Mouse (Mus musculus) frontal cortex, postnatal 14 days (tissue): ENCODE measurements around the gene Jph3.

Experiments used
- DNase-seq, 2 experiments: peaks; one replicate each; pipeline ENCODE4 v3.0.0; 2022; ENCODE audit warnings: low spot score in 2 of 2

The Jph3 gene

GRCm38 (mm10) chr8:121788786-121789185, 59.4 kb downstream of the Jph3 start:
- DNase-seq, result no peak

DNA sequence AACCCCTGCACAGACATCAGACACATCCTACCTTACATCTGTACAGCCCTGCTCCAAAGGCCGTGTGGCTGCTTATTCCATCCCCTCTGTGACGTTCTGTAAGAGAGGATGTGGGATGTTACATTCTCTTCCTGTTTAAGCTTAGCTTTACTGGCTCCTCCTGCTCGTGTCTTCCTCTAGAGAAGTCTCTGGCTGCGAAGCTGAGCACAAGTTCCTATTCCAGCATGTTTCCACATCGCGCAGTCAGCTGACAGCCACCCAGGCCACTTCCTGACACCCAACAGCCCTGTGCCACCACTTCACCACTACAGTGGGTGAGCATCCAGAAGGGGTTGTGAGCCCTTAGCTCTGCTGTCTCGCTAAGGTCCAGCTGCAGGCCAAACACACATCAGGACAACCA, 62.7 kb downstream of the Jph3 start:
- no peak for DNase-seq

GRCm38 (mm10) chr8:121792627-121793026, 63.2 kb downstream of the Jph3 start:
- no peak for DNase-seq

- DNase-seq, result no peak
Observed at GRCm38 (mm10) chr8:121794151-121794550, 64.7 kb downstream of the Jph3 start.

DNA sequence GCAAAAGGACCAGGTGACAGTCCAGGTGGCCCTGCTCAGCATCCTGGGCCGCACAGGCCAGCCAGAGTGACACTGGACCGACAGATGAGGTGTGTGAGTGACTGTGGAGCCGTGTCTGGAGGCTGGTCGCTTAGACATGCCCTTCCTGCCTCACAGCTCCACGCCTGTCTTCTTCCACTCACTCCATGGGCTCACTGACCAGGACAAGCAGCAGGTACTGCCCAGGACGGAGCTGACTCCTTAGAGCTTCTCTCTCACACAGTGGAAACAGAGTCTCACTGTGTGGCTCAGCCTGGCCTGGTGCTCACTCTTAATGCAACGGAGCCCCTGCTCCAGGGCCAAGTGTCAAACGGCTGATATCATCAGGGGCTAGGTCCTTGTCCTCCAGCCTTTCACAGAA, 66.0 kb downstream of the Jph3 start:
- no peak for DNase-seq

DNA sequence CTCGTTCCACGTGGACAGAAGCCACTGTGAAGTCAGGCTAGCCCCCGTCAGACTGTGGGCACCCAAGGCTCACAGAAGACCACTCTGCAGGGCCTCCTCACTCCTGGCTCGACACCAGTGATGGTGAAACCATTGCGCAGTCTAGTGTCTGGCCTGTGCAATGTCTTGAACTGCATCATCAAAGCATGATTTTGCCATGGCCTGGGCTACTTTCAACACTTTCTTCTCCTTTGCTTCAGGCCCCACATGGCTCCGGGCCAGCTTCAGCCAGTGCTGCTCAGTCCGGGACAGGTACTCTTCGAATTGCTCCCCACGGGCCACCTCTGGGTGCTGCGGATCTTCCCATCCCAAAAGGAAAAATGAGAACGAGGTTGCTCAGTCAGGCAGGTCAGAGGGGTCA, 67.0 kb downstream of the Jph3 start:
- no peak for DNase-seq

GRCm38 (mm10) chr8:121798401-121798800, 69.0 kb downstream of the Jph3 start:
- DNase-seq, result no peak

- no peak for DNase-seq
Observed at GRCm38 (mm10) chr8:121804829-121805228, 75.4 kb downstream of the Jph3 start.

GRCm38 (mm10) chr8:121806126-121806525, 76.7 kb downstream of the Jph3 start:
- no peak for DNase-seq

DNA sequence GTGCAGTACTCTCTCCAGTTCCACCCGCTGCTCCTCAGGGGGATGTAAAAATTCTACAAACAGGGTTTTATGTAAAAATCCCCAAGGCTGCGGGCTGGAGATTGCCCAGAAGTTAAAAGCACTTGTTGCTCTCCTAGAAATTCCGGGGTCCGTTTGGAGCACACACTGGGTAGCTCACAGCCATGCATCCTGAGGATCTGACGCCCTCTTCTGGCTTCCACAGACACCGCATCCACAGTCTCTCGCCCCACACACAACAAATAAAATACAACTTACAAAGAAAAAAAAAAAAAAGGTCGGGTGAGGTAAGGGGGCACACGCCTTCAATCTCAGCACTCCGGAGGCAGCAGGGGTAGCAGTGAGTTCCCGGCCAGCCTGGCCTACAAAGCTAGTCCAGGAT, 78.6 kb downstream of the Jph3 start:
- DNase-seq, result no peak

GRCm38 (mm10) chr8:121809524-121810155, 80.2 kb downstream of the Jph3 start:
- DNase-seq, result no peak

DNA sequence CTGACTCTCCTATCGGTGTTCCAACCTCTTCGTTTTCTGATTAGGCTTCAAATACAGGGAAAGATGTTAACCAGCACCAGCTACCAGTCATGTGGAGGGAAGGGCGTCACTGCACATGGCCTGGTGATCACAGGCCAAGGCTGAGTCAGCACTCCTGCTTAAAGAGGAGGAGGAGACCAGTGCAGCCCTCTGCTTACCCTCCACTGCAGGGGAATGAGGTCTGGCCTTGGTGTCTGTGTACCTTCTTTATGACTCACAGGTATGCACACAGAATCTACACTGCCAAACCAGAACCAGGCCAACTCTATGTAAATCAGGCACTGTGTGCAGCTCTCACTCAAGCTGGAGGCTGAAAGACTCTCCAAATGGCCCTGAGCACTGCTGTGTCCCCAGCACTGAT, 82.1 kb downstream of the Jph3 start:
- no peak for DNase-seq

- DNase-seq, result no peak
Observed at GRCm38 (mm10) chr8:121811931-121812570, 82.6 kb downstream of the Jph3 start.

DNA sequence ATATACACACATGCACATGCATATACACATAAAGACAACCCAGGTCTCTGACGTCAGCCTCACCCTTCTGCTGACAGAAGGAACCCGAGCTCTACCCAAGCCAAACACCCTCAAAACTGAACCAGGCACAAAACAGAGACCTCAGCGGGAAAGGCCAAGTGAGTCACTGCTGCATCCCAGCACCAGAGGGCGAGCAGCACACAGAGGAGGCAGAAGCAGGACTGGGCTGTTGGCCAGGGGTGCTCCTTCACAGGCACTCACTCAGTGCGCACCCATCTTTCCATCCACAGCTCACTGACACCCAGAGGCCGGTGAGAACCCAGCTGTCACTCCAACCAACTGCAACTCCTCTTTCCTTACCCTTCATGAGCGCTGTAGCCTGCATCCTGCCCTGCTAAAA, 88.8 kb downstream of the Jph3 start:
- no peak for DNase-seq

- peak in 1 of 2 experiments; percentile 0 for DNase-seq
Observed at GRCm38 (mm10) chr8:121820840-121821239, 91.4 kb downstream of the Jph3 start.

GRCm38 (mm10) chr8:121821320-121821719, 91.9 kb downstream of the Jph3 start:
- DNase-seq, result peak in 1 of 2 experiments; percentile 2

GRCm38 (mm10) chr8:121821770-121822169, 92.3 kb downstream of the Jph3 start:
- DNase-seq, result no peak

- no peak for DNase-seq
Observed at GRCm38 (mm10) chr8:121827726-121828125, 98.3 kb downstream of the Jph3 start.

GRCm38 (mm10) chr8:121828376-121829023, 99.1 kb downstream of the Jph3 start:
- DNase-seq, result no peak

- DNase-seq, result peak; percentile 83 to 85
Observed at GRCm38 (mm10) chr8:121829048-121829776, 99.8 kb downstream of the Jph3 start, which contains the start of gene Klhdc4. Klhdc4 (minus strand) TSS chr8:121829569.

DNA sequence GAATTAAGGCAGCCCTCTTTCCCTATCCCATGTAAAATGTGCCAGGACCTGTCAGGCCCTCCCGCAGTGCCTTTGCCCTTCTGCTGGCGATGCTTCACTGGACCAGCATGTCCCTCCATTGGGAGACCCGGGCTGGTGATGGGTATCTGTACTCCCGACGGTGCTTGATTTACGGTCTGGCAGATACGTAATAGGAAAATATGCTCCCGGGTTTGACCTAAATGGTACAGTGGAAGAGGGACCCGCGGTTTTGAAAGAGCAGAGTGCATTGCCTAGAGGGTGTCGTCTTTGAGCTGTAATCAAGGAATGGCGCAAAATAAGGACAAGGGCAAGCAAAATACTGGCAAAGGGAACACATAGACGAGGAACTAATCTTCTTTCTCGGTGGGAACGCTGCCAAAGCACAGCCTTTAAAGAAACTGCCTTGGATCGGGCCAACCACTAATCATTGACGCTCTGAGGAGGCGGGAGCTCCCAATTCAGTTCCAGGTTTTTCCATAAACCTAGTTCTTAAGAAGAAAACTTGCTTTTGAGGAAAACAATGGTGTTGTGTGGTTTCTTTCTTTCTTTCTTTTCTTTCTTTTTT, 100.4 kb downstream of the Jph3 start:
- DNase-seq, result no peak

DNA sequence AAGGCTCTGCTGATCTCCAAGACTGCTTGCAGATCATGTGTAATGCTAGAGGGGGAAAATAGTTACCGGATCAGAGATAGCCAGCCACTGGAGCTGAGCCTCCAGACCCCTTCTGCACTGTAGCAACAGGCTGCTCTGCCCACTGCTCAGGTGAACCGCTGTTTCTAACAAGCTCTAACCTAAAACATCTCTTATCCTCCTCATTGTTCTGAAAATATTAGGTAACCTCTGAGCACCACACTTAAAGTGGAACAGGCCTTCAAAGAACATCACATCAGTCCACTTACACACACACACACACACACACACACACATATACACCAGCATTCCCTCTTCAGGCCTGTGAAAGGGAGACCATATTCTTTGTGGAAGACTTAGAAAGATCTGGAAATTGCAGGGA, 102.6 kb downstream of the Jph3 start:
- no peak for DNase-seq
